Mouse (Mus musculus): ENCODE measurements around the gene Azin2. TPM values are rescaled to one million over a fixed set of nuclear protein-coding genes. Genes with fewer than 3 reads are reported as not detected.

Gene Azin2
- polyA plus RNA-seq (2017; shearing (Covaris generic)), result under 1 TPM in 1 of 2 experiments, not detected in 1; 0.66 TPM

GRCm38 (mm10) chr4:128962029-128962925 is at the start of gene Azin2:
Gene Azin2, minus strand, starts transcription at chr4:128962442.
- peak; percentile 96 for ATAC-seq

GRCm38 (mm10) chr4:129011604-129012121 is 49.4 kb upstream of the Azin2 start:
- no peak for ATAC-seq

- ATAC-seq, result no peak
Measured at GRCm38 (mm10) chr4:129009521-129009920, 47.3 kb upstream of the Azin2 start.

- peak; percentile 87 for ATAC-seq
Measured at GRCm38 (mm10) chr4:129008672-129009071, 46.4 kb upstream of the Azin2 start.

- ATAC-seq, result peak; percentile 64
Measured at GRCm38 (mm10) chr4:129008006-129008519, 45.8 kb upstream of the Azin2 start.

GRCm38 (mm10) chr4:129003720-129004119 is 41.5 kb upstream of the Azin2 start:
- ATAC-seq, result no peak

- no peak for ATAC-seq
Measured at GRCm38 (mm10) chr4:129000786-129001185, 38.5 kb upstream of the Azin2 start.

GRCm38 (mm10) chr4:128998401-128998800 is 36.2 kb upstream of the Azin2 start:
- no peak for ATAC-seq

- ATAC-seq, result no peak
Measured at GRCm38 (mm10) chr4:128997258-128997657, 35.0 kb upstream of the Azin2 start.

- ATAC-seq, result no peak
Measured at GRCm38 (mm10) chr4:128995238-128995637, 33.0 kb upstream of the Azin2 start.

GRCm38 (mm10) chr4:128993675-128994074 is 31.4 kb upstream of the Azin2 start:
- ATAC-seq, result no peak

- peak; percentile 100 for ATAC-seq
Measured at GRCm38 (mm10) chr4:128993025-128993662, 30.9 kb upstream of the Azin2 start.

GRCm38 (mm10) chr4:128992176-128992575 is 29.9 kb upstream of the Azin2 start:
- no peak for ATAC-seq

GRCm38 (mm10) chr4:128991500-128992008 is 29.3 kb upstream of the Azin2 start, which contains the start of gene Ak2:
Gene Ak2, plus strand, starts transcription at chr4:128991958.
- no peak for ATAC-seq

GRCm38 (mm10) chr4:128989678-128990077 is 27.4 kb upstream of the Azin2 start:
- ATAC-seq, result no peak

GRCm38 (mm10) chr4:128988911-128989310 is 26.7 kb upstream of the Azin2 start:
- ATAC-seq, result no peak

GRCm38 (mm10) chr4:128984600-128984999 is 22.4 kb upstream of the Azin2 start:
- no peak for ATAC-seq

GRCm38 (mm10) chr4:128983656-128984055 is 21.4 kb upstream of the Azin2 start:
- ATAC-seq, result no peak

GRCm38 (mm10) chr4:128983151-128983550 is 20.9 kb upstream of the Azin2 start:
- no peak for ATAC-seq

- ATAC-seq, result no peak
Measured at GRCm38 (mm10) chr4:128981833-128982180, 19.6 kb upstream of the Azin2 start.

- peak; percentile 85 for ATAC-seq
Measured at GRCm38 (mm10) chr4:128980890-128981832, 18.9 kb upstream of the Azin2 start.

GRCm38 (mm10) chr4:128978634-128979033 is 16.4 kb upstream of the Azin2 start:
- ATAC-seq, result no peak

Measured in CD4-positive, CD25-positive, alpha-beta regulatory T cell, adult 4 months (primary cell).